Mouse (Mus musculus) heart, postnatal 36 days (tissue): ENCODE data around the gene Krt7. TPM values are rescaled to one million over a fixed set of nuclear protein-coding genes. Genes with fewer than 3 reads are reported as not detected.
A peak's percentile ranks its signal among the peaks of the same experiment; 100 is the strongest.

Experiments used
- DNase-seq, 2 experiments: peaks; one replicate each; pipeline ENCODE4 v3.0.0; 2021 to 2022
- intact Hi-C: fragments of 180-260 bp; cut with DNase I; formaldehyde crosslinking; loops from one replicate; pipeline ENCODE4 v1.15.1; 2025
- total RNA-seq, 2 experiments: library from RNA; stranded (reverse); gene quantifications; 2 replicates each; pipeline ENCODE4 v1.2.3; 2021

Krt7 gene
- total RNA-seq, 2 experiments from 2014 or later = 2.1 to 2.9 TPM

DNA sequence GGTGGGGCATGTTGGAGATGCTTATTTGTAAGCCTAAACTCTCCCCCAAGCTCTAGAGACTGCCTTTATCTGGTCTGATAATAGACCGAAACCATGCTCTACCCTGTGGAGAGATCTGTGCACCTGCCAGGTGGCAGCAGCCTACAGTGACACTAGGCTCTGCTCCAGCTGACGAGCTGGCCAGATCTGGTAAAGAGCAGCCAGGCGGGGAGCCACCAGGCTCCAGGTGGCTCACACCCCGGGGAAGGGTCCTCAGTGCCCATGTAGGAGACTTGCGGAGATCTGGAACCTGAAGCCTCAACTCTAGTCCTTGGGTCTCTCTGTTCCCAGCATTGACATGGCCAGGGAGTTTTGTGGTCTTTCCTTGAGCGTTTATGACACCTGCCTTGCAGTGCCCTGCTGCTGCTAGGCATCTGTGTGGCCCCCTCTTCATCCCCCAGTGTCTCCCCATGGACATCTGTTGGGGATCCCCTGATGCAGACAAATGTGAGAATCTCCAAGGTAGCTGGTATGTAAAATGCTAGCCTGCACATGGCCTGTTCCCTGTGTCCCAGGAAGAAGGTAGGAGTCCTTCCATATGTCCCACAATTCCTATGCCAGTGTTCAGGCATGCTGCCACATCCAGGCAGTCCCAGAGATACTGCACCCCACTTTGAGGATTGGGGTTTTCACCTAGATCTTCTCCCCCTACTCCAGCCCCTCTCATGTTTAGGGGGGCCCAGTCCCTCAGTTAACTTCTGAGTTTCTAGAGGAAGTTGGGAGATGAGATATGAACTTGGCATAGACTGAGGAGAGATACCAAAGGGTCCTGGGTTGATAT is 34.7 kb upstream of the Krt7 start:
- no peak for DNase-seq
- intact Hi-C loops = no loop called here

DNA sequence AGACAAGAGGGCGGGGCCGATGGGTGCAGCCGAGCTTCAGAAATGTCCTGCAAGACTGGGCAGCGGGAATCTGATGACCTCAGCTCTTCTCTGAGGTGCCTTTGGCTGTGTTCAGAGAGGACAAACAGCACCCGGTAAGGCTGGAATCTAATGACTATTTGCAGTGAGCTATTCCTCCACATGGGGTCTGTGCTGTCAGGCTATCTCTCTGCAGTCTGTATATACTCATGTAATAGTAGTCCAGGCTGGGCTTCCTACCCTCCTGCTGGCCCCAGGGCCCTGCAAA is 34.1 kb upstream of the Krt7 start:
- intact Hi-C loops = no loop called here
- DNase-seq = no peak

DNA sequence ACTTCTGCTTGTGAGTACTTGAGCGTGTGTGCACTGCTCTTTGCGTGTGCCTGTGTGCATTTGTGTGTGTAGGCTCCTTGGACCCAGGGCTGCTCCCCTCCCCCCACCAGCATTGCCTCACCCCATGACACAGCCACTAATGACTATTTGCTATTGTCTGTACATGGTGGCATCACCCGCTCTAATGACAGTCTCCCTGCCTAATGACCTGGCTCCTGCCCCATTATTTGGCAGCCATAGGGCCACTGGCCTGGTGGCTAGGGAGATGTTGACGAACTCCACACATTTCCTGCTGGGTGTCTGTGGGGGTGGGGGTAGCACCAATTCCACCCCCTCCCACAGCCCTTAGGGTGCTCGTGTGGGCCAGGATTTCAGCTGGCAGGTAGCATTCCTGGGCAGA is 32.2 kb upstream of the Krt7 start:
- intact Hi-C loops = no loop called here
- DNase-seq = no peak

DNA sequence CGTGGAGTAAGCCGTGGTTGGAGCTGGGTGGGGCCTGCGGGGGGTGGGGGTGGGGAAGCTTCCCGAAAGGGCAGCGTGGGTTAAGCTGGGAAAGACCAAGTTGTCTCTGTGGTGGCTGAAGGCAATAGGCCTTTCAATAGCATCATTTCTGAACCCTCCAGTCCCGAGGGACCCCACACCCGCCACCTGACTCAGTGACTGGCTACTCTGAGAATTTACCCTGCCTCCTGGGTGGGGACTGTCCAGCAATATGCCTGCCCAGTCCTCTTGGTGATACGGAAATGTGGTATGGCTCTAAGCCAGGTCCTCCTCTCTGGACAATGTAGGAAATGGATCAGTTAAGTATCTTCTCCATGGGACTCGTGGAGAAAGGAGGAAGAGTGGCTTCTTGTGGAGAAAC is 29.1 kb upstream of the Krt7 start:
- intact Hi-C loops = no loop called here
- no peak for DNase-seq

DNA sequence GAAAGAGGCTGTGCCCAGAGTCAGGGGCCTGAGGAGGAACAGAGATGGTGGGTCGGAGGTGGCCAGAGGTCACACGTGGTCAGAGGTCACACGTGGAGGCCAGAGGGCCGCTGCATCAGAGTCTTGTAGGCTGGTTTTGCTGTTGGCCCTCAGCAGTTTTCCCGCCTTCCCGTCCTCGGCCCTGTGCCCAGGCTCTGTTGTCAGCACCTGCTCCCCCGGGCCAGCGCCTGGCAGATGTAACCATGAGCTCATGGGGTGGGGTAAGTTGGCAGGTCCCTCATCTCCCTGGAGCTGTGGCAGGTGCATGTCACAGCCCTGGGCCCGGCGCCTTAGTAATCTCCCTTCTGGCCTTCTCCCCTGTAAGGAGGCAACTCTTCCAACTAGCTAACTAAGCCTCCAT is 28.0 kb upstream of the Krt7 start:
- intact Hi-C loops = no loop called here
- DNase-seq = peak; percentile 58 to 63

DNA sequence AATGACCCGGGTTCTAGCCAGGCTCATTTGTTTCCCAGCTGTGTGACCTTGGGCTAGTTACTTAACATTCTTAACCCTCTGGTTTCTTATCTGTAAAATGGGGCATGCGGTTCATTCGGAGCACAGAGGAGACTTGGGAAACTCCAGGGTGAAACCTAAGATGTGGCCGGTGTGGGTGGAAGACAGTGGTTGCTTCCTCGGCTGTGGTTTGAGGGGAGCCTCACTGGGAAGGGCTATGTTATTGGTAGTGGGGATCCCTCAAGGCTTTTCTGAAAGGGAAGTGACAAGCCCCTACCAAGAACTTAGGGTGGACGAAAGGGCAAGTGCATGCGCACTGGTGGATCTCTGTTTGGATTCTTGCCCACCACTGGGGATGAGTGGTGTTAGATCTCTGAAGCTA is 26.2 kb upstream of the Krt7 start:
- intact Hi-C loops = no loop called here
- no peak for DNase-seq

DNA sequence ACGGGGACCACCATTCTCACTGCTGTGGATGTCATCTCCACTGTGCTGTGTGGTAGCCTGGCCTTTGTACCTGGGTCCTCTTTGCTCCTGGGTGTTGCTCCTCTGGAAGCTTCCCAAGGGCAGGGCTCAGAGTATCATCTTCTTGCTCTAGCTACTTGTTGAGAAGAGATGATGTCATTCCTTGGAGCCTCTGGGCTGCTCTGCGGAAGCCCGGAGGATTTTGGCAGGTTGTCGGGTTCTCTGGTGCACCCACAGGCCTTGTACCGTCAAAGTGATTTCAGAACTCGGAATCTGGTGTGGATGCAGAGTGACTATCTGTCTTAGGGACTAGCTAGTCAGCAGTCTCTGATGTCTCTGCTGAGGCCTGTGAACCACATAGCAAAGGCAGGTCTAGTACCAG is 25.8 kb upstream of the Krt7 start:
- no peak for DNase-seq
- intact Hi-C loops = no loop called here

DNA sequence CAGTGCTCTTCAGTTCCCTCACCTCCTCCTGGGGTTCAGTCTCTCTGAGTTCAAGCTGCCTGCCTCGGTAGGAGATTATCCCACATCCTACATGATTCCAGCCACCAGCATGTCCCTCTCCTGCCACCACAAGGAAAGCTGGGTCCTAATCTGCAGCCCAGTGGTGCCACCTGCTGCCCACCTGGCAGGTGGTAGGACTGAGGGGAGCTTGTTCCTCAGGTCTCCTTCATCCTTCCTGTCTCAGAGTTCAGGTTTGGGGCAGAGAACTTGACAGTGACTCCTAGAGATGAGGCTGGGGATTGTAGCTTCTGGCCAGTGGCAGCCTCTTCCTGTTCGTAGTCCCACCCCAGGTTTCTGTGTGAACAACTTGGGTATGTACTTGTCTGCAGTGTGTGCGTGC is 23.7 kb upstream of the Krt7 start:
- DNase-seq = no peak
- intact Hi-C loops = loop anchor here (2.0 kb wide), 1 partner anchor 48 kb away; no protein-coding TSS in a partner anchor

DNA sequence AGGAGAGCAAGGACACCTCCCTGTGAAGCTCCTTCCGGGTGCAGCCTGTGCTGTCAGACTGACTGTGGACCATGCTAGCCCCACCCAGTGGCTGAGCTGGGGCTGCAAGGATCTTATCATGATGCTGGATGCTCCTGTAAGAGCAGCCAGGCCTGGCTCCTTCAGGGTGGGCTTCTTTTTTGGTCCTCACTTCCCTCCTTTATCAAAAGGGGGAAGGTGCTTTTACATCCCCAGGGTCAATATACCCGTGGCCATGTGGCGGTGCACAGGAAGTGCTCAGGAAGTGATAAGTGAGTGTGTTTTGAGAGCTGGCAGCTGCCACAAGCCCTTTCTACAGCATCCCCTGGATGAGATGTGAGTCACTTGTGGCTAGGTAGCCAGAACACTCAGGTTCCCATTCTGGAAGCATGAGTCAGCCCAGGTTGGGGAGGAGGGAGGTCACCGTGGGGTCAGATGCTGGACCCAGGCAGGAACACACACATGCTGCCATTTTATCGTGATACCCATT is 22.8 kb upstream of the Krt7 start:
- no peak for DNase-seq
- intact Hi-C loops = no loop called here

DNA sequence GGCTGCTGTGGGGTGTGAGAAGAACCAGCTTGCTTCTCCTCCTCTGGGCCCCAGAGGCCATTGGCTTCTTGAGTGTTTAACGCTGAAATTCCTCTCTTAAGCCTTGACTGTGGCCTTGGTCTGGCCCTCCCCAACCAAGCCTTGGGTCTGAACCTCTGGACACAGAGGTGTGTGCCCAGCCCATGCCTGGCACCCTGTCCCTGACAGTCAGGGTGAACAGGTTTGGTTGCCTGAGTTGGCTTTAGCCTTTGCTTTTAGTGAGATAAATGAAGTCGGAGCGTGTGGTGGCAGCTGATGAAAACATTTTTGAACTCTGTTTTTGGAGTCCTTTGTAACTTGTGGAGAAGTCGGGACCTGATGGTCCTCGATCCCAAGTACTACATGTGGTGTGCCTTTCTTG is 20.6 kb upstream of the Krt7 start:
- no peak for DNase-seq
- intact Hi-C loops = no loop called here

DNA sequence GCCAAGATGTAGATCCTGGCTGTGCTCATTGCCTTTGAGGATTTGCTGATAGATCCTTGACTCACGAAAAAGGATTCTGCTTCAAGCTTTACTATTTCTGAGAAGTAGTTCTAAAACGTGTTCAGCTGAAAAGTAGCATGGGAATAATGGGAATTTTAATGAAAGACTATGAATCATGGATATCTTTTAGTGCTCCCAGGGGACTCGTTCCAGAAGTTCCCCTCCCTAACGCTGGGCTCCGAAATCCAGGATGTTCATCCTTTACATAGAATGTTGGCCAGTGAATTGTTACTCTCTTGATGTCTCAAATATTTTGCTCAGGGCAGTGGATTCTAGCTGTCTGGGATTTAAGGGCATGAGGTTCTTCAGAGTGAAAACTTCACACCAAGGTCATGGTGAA is 18.6 kb upstream of the Krt7 start:
- no peak for DNase-seq
- intact Hi-C loops = no loop called here

DNA sequence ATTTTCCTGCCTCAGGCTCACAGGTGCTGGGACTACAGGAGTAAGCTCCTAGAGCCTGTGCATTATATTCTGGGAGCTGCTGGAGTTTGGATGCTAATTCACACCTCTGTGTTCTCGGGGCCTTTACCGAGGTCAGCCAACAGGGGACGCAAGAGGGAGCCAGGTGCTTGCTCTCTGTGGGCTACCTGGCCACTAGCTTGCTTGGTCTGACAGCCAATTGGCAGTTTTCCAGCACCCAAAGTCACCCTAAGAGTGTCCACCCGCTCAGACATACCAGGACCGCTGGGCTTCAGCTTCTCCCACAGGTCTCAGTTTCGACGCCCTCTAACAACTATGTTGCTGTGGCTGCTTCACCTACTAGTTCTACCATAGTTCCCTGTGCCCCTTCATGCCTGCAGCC is 15.9 kb upstream of the Krt7 start:
- no peak for DNase-seq
- intact Hi-C loops = no loop called here

DNA sequence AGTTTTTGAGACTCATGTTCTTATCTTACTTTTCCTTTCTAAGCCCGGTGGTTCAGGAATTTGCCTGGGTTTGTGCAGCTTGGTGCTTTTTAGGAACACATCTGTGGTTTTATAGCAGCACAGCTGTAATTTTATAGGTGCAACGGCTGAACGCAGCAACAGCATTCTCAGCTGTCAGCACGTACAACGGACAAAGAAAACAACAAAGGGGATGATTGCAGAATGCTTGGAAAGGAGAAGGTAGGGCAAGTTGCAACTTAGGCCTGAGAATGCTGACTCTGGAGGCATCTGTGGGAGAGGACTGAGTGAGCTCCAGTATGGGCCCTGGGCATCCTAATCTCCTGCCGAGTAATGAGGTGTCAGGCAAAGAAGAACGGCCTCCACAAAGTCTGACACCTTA is 14.4 kb upstream of the Krt7 start:
- no peak for DNase-seq
- intact Hi-C loops = no loop called here

DNA sequence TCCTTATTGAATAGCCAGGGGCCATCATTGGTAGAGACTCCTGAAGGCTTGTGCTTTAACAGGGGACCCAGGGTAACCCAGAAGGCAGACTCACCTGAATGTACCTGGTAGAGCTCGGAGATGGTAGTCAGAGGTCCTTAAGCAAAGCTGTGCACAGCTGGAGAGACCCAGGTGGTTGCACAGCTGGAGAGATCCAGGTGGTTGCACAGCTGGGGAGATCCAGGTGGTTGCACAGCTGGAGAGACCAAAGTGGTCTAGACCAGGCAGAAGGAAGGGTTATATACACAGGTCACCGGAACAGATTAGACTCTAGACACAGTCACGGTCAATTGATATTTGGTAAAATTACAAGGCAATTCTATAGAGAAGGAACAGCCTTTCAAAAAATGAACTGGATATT is 13.9 kb upstream of the Krt7 start:
- DNase-seq = no peak
- intact Hi-C loops = no loop called here

DNA sequence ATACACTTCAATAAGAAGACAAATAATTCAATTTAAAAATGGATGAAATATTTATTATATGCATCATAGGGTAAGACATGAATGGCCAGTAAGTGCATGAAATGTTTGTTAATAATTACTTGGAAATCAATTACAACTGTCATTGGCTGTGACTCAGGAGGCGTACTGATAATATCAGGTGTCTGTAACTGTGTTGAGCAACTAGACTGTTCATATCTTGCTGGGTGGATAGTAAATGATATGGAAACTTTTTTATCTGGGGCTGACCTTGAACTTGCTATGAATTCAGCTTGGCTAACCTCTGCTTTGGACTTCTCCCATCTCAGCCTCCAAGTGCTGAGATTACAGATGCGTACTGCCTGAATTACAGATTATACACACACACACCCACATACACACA is 13.2 kb upstream of the Krt7 start:
- intact Hi-C loops = no loop called here
- no peak for DNase-seq

DNA sequence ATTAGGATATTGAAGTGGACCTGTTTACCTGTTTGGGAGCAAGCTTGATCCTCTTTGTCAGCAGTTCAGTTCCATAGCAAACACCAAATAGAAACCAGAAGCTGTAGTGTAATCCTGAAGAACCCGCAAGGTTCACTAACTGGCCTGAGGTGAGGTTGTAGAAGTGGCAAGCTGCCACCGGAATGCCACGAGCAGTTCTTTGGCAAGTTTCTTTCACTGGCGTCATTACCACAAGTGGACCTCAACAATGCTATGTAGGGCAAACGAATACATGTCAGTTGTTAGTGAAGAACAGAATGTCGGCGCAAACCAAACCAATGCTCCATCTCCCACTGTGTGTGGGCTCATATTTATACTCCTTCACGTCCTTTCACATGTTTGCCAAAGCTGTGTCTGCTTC is 12.6 kb upstream of the Krt7 start:
- intact Hi-C loops = no loop called here
- peak in 1 of 2 experiments; percentile 38 for DNase-seq

DNA sequence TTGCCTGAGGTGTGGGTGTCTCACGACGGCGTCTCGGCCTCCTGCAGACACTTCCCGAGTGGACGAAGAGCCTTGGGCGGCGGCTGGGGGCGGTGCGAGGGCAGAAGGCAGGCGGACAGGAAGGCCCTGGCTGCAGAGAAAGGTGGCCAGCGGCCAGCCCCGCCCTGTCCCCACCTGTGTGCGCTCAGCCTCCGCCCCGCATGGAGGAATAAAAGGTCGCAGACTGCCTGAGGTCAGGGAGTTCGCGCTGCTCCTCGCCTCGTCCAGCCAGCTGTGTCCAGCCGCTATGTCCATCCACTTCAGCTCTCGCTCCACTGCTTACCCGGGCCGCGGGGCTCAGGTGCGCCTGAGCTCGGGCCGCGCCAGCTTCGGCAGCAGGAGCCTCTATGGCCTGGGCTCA is 1.3 kb downstream of the Krt7 start:
- intact Hi-C loops = loop anchor here (5.0 kb wide), 1 partner anchor 55 kb away; no protein-coding TSS in a partner anchor
- DNase-seq = no peak

DNA sequence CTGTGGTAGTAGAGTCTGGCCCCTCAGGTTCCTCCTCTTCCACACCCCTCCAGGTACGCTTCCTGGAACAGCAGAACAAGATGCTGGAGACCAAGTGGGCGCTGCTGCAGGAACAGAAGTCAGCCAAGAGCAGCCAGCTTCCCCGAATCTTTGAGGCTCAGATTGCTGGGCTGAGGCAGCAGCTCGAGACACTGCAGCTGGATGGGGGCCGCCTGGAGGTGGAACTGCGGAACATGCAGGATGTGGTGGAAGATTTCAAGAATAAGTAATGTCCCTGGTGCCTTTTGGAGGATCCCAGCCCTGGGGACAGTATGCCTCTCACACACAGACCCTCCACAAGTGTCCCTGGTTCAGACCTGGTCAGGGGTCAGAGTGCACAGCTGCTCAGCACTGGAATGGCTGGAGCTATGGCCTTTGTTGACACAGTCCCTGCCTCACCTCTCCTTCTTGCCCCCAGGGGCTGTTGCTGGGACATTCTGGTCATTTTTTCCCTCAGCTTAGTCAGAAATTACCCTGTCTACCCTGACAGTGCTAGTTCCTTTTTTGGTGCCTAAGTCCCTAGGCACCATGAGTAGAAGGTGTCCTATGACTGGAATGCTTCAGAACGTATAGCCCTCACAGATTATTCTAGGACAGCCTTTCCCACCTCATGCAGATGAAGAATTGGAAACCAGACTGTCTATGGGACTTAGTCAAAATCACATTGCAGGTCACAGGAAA is 3.2 kb downstream of the Krt7 start:
- intact Hi-C loops = loop anchor here (5.0 kb wide), 1 partner anchor 57 kb away; no protein-coding TSS in a partner anchor
- DNase-seq = no peak

DNA sequence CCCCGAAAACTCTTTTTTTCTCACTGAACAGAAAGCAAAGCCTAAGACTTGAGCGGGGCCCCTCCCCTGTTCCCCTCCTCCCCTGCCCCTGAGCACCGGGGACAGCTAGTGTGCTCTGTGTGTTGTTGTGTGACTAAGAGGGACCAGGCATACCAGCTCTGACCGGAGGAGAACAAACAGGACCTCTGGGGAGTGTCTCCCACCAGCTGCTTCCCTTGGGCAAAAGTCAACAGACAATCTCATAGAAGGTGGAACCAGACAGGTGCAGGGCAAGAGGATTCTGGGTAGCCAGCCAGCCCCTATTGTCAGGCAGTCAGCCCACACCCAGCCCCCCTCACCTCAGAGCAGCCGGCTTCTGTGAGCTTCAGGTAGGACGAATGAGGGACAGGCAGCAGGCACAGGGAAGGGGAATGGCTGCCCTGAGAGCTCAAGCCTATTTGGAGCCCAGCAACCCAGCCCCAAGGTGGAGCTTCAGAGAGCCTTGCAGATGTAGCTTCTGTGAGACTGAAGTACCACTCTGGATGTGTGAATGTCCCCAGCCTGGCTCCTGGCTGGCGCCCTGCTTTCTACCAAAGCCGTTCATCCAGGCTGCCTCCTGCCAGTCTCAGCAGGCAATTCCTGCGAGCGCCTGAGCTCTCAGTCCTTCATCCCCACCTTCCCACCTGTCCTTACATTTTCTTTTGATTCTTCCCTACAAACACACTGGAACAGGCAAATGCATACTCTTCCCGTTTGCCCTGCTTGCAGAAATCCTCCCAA is 4.1 kb downstream of the Krt7 start:
- intact Hi-C loops = loop anchor here (5.0 kb wide), 1 partner anchor 58 kb away; no protein-coding TSS in a partner anchor
- no peak for DNase-seq

DNA sequence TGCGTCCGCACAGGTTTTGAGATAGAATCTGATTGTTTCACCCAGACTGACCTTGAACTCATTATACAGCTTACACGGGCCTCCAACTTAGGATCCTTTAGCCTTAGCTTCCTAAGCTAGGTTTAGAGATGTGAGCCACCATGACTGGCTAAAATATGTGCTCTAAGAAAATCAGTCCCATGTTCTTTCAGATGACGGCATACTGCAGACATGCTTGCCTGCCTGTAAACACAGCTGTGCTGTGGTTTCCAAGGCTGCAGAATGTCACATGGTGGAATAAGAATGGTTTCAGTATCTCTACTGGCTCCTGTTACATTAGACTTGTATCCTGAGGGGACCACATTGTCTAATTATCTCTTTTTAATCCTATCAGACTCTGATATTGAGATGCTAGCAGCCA is 8.1 kb downstream of the Krt7 start:
- DNase-seq = no peak
- intact Hi-C loops = no loop called here

DNA sequence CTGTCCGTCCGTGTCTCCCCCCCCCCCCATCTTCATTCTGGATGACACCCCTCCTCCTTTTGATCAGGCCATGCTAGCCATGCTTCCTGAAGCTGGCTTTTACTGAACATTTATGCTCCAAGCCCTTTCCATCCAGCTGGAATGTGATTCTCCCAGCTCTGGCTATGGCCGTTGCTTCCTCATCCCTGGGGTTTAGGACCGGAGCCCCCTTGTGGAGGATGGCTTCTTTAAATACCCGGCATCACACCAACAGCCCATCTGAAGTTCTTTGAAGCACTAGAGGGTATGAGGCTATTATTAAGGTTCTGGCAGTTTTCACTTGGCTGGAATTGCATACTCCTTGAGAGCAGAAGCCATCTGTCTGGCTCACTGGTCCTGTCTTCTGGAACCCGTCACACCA is 10.1 kb downstream of the Krt7 start:
- intact Hi-C loops = no loop called here
- no peak for DNase-seq
